Mouse (Mus musculus) cerebellum, adult 9-11 months (tissue): ENCODE results near the gene Bahd1.

Experiments
- DNase-seq: peaks from one replicate; pipeline ENCODE4 v3.0.0; 2022

Gene Bahd1

DNA sequence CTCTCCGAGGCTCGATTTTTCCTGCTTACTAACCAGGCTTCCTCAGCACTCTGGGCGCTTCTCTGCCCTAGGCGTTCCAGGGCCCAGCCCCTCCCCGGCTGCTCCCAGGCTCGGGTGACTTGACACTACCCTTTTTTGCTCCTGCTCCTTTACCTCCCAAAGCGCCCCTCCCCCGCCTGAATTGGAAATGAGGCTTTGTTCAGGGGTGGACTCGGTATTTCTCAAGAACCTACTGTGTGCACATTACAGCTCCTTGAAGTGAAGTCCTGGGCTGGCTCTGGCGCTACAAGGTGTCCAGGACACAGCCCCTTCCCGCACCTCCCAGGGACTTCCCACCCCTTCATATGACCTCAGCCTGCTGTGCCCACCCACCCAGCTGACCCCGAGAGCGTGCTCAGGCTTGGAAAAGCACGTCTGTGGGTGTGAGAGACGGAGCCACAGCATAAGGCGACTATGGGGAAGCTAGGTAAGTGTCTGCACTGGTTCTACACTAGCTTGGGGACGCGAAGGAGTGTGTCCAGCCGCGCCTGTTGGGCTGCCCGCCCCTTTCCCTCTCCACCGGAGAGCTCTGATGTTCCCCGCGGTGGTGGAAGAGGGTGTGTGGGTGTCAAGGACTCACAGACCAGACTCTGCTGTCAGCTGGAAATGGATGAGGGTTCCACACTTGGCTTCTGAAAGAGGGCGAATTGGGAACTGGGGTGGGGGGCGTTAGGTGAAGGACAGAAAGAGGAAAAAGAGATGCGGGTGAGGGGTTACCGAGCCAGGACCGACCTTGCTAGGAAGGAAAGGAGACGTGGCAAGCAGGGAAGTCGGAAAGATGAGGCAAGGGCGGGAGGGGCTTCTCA, at the start of gene Bahd1:
Gene Bahd1 (plus strand): TSS at position 397 of the 845 bp plus-strand sequence.
- peak; percentile 71 for DNase-seq

DNA sequence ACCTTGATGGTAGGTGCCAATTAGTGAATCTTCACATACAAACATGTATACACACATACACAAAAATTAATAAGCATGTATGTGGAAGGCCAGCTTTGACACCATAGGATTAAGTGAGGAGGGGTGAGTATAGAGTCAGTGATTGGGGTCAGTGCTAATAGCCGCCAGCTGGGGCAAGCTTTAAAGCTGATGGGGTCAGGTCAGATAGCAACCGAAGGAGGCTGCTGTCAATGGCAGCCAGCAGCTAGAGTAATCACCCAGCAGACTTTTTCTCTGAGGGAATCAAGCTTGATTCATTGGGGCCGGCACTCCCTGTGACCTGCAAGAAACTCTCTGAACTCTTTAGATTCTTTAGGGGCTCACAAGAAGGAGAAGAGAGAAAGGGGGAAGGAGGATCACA, 48.4 kb upstream of the Bahd1 start:
- no peak for DNase-seq

DNA sequence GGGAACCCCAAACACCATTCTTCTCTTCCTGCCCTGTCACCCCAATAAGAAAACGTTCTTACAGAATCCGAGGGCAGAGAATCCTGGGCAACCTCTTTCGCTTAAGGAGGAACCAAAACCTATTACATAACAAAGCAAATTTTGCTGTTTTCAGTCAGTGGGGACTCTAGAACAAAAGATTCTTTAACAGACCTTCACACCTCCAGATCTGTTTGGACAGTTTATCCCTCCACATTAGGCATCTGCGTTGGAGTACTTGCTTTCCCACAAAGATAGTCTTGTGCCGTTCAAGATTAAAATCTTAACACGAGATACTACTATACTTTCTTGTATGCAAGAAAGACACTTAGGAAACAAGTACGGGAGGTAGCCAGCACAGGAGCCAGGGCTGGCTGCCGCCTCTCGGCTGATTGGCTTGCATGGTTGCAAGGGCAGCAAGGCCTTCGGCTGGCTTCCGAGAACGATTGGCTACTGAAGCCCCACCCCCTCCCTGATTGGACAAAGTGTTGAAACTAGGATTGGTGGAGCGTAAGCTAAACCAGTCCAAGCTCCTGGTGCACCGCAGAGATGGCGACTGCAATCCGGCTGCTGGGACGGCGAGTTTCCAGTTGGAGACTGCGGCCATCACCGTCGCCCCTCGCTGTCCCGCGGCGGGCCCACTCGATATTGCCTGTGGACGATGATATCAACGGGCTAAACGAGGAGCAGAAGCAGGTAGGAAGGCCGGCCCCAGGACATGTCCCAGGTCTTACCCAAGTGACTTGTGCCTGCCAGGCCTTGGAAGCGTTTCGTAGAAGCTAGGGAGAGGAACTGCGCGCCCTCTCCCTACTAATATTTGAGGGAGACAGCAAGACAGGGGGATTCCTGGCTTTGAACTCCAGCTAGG, 38.5 kb upstream of the Bahd1 start, which contains the start of gene Ivd:
Gene Ivd (plus strand): TSS at position 501 of the 886 bp plus-strand sequence.
- peak; percentile 95 for DNase-seq

DNA sequence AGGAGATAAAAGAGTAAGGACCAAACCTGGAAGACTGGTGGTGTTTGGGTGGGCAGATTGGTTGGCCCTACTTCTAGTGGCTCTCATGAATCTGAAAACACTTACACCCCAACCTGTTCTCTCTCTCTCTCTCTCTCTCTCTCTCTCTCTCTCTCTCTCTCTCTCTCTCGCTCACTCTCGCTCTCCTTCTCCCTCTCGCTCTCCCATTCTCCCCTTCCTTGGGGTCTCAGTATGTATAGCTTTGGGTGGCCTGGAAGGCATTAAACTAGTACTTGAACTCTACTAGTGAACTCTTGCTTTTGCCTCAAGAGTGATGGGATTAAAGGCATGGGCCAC, 37.9 kb upstream of the Bahd1 start:
- no peak for DNase-seq

DNA sequence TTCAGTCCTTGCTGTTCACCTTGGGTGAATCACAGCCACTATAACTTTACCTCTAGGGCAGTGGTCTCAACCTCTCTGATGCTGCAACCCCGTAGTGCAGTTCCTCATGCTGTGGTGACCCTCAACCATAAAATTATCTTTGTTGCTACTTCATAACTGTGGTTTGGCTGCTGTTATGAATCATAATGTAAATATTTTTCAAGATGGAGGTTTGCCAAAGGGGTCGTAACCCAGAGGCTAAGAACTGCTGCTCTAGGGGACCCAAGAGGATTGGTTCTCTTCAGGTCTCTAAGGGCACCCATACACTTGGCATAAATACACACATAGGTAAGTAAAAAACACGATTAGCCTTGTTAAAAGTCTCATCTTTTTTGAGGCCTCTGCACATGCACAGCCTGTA, 29.6 kb upstream of the Bahd1 start:
- DNase-seq: no peak

DNA sequence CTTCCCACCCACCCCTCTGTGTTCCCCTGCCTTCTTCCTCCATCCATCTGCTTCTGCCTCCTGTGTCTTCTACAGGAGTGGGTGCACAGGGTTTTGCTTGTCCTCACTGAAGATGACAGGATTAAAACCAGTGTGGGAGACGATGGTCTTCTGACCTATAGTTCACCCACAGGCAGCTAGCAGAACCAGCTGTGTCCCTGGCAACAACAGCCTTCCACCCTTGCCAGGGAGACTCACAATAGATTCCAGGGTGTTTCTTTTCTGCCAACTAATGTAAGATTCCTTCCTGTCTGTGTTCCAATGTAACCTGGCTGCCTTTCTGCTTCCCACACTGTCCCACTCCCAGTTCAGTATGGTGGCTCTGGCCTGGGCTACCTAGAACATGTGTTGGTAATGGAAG, 29.1 kb upstream of the Bahd1 start:
- DNase-seq: no peak

DNA sequence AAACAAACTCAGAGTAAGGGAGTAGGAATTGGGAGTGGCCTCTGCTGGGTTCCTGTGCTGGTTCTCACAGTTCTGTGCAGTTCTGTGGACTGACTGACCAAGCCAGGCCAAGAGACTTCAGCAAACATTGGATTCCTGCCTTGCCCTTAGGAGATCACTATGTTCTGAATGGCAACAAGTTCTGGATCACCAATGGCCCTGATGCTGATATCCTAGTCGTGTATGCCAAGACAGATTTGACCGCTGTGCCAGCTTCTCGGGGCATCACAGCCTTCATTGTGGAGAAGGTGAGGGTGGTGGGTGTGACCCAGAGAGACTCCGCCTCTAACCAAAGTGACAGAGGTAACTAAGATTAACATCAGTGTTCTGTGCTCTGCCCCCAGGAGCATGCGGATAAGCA, 27.2 kb upstream of the Bahd1 start:
- no peak for DNase-seq

DNA sequence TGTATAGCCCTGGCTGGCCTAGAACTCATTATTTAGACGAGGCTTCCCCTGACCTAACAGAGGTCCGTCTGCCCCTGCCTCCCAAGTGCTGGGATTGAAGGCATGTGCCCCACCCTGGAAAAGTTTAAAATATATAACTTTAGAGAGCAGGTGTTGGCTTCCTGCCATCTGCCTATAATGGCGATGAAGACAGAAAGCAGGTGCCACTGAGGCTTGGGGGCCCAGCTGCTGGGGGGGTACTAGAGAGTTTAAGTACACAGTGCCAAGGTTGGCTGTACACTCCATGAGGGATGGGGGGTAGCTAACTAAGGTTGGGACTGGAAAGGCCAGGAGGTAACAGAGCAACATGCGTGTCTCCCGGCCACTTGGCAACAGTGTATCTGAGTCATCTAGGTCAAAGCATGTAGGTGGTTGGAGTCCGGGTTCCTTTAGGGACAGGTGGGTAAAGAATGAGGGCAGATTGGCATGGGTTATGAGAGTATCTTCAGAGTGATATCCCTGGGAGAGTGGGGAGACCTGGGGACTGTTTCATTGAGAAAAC, 26.2 kb upstream of the Bahd1 start:
- DNase-seq: peak; percentile 56

DNA sequence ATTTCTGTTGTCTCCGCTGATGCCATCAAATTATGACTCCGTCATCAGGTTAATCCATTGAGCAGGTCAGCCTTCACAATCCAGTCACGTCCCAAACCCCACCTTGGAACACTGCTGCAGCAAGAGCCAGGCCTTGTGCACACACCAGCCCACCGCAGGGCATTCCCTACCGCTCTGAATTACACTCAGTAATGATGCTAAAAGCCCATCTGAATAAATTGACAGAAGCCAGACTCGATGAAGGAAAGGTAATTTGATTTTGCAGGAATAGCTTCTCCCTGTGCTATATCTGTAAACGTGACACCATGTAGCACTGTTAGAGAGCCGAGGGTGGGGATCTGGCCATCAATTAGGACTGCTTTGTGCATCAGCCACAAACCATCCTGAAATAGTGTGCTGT, 24.9 kb upstream of the Bahd1 start:
- DNase-seq: no peak

DNA sequence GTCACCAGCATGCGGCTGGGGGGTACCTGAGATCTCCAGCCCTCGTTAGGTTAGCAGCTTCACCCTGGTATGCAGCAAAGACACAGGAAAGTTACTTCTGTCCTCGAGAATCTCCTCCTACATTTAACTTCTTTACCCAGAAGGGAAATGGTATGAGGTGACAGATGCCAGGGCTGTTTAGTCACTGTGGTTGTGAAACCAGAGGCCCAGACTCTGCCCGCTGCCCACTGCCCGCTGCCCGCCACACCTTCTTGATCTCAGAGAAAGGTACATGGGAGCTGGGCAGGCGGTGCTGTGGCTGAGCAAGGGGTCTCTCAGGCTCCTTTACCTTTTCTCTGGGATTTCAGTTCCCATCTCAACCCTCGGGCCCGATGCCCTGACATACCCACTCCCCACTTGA, 23.7 kb upstream of the Bahd1 start:
- no peak for DNase-seq

DNA sequence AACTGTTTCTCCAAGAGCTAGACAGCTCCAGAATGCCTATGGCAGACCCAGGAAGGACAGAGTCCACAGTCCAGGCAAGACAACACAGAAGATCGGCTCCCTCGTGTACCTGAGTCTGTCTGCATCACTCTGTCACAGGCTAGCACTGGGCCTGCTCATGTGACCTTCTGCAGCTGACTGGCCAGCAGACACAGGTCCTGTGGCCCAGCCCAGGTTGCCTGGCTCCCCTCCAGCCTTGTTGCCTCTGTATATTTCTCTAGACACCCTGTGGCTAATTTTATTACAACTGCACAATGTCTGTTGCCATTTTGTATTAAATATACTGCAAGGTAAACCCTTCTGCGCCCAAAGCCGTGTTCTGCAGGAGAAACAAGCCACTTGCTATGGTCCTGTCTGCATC, 19.2 kb upstream of the Bahd1 start:
- no peak for DNase-seq

DNA sequence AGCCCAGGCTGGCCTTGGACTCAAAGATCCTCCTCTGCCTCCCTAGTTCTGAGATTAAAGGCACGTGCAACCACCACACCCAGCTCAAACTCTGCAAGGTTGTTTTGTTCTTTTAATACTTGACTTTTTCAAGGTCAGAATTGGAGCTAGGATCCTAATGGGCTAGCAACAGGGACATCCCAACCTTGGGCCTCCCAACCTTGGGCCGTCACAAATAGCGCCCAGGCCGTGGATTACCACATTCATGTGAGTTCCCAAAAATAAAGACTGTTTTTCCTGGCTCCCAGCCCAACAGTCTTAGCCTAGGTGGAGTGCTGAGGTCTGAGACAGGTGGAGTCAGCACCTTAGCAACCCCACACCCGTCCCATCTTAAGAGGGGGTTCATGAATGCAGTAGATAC, 18.2 kb upstream of the Bahd1 start:
- no peak for DNase-seq

DNA sequence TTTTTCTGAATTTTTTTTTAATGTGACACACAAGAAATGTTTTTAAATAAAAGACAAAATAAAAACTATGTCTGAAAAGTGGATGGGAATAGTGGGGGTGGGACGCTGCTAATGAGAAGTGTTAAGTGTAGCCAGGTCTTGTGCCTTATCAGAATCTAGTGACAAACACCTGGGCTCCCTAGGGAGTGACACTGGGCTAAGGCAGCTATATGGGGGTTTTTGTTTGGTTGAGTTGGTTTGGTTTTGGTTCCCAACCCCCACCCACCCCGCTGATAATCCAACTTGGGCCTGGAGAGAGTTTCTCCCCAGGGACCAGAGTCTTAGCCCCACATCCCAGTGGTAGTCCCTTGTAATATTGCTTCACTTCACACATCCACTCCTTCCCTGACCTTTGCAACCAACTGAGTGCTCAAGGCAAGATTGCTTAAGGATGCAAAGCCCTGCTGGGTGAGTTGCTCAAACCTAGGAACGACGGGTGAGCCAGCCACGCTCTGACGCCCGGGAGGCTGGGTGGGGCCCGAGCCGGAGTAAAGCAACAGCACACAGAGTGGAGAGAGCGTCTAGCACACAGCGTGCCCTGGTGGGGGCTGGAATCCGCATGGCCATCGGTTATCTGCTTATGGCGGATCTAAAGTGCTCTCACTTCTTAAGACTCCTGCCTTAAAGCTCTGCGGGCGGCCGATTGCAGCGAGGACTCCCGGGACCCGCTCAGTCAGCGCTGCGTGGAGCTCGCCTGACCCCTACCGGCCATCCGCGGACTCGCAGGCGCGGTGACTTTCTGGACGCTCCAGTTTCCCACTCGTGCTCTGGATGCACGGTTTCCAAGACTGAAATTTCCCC, 17.1 kb upstream of the Bahd1 start:
- DNase-seq: peak; percentile 77

DNA sequence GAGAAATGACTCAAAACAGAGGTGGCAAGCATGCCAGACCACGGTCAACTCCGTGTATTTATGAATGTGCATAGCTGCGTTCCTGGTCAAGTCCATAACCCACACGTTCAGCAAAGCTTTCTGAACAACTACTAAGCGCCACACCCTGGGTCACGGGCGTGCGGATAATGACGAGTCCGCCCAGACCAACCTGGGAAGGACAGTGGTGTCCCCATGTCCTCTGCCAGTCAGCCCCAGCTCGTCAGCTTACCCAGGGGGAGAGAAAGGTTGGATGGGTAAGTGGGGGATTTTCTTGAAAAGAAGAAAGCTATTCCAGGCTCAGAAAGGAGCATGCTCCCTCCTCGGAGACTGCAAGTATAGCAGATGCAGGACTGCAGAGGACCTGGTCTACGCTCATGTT, 12.7 kb upstream of the Bahd1 start:
- no peak for DNase-seq

DNA sequence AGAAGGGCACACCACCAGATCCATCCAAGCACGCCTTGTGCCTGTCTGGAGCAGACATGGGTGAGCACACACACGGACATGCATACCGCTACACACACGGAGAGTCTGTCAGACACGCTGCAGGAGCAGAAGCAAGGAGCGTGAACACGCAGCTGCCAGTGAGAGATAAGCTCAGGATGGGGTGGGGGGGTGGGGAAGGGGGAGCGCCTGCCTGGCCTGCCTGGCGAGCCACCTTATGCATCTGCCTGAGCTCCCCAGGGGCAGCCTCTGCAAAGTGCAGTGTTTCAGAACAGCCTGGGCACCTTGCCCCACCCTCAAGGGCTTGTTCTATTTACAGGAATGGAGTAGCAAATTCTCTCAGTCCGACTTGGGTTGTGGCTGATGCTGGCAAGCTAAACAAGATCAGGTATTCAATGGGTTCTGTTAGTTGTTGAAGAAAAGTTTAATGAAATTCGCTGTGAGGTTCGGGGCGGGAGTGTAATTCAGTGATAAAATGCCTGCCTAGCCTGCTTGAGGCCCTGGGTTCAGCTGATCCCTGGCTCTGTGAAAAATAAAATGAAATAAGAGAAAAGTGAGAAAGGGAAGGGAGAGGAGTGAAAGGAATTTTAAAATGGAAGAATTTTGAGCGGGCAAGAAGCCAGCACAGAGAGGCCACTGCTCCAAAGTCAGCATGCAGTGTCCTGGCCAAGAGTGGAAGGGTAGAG, 12.2 kb upstream of the Bahd1 start:
- DNase-seq: no peak

DNA sequence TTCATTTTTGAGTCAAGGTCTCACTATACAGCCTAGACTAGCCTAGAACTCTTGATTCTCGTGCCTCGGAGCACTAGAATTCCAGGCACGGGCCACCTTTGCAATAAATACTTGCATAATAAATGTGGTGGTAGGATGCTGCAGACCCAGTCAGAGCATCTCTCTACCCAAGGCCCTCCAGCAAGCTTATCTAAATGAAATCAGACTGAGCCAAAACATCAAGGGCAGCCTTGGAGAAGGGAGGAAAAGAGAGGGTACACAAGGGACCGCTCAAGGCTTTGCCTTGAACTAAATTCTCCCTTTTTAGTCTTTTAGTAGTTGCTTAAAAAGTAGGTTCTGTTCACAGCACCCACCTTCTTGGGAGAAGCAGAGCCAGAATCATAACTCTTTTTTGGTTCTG, 9.0 kb upstream of the Bahd1 start:
- no peak for DNase-seq

DNA sequence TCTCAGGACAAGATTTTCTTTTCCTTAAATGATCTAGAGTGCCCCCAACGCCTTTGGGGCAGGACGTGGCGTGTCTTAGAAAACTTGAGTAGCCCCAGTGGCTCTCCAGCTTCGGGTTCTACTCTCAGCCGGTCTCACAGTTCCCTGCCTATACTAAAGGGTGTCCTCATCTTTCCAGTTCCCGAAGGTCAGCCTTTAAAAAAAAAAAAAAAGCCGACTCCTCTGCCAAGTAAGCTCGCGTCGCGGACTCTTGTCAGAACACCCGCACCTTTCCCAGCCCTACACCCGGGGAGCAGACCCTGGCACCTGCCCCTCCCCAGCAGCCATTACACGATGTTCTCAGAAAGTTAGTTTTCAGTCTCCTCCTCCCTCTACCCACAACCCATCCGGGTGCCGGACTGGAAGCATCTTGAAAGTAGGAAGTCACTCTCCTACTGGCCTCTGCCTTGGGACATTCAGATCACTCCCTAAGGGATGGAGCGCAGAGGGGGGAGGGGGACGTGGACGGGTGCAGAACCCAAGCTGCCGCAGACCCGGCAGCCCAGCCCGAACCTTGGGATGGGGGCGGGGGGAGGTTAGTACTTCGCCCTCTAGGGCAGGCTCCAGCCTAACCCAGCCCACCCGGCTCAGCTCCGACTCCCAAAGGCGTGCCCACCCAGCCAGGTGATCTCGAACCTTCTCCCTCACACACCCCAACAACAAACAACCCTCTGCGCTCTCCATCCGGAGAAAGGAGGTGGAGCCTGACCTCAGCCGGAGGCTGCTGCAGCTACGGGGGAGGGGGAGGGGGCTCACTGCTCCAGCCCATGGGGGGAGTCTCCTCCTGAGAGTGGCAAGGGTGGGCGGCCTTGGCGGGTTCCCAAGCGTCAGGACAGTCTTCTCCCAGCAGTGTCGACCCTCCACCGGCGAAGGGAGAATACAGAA, 3.9 kb upstream of the Bahd1 start:
- peak; percentile 72 for DNase-seq

DNA sequence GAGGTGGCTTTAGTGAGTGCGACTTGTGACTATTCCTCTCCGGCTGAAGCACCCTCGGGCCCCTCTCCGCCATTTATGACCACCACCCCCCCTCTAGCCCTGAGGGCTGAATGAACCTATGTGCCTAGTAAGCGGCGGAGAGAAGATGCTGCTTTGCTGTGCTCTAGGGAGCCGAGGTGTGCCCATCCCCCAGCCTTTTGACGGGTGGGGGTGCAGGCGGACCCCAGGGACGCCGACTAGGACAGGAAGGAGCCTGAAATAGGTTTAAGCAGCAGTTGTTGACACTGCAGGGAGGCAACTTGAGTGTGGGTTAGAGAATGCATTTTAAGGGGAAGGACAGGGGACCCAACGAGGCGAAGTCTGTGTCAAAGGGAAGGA, 3.3 kb upstream of the Bahd1 start:
- DNase-seq: peak; percentile 52

DNA sequence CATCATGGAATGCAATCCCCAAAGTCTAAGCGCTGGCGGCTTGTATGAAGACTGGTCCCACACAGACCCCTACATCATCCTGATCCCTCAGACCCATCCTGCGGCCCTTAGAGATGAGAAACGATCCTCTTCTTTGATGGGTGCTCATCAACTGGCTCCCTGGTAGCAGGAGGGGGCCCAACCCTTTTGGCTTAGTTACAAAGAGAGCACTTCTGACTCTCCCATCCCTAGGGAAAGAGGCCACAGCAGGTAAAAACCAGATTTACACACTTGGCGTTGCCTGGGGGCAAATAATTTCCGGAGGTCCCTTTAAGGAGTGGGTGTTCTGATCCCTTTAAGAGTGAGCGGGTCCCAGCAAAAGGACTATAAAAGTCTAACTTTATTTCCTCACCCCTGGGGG, 2.8 kb upstream of the Bahd1 start:
- peak; percentile 50 for DNase-seq

DNA sequence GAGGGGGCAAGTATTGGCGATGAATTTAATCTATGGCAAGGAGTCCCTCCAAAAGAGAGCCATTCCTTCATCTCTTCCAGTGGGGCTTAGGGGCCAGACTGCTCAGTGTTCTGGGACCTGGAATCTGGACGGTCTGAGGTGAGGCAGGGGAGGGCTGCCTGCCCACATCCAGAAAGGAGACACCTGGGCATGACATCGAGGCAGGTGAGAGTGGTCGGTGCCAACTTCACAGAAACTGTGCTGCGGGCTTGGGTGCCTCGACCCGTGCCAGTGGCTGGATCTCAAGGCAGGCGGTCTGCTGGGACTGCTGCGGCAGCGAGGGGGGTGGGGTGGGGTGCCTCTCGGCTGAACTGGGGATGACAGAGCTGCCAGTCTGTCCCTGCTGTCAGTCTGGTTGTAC, 2.4 kb upstream of the Bahd1 start:
- DNase-seq: peak; percentile 58

DNA sequence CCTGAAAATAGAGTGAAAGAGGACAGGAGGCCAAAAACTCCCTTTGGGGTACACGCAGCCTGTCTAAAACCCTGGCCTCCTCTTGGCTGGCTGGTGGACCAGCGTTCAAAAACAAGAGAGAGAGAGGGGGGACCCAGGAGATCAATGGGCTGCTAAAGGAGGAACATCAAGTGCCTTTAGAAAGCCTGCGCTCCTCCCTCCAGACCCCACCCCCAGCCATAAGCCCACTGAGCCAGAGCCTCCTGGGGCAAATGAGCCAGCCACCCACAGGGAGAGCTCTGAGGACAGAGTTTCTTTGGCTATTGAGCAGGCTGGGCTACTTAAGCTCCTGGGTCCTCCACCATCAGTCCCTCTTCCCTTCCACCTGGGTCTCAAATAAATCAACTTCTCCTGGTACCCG, 1.4 kb upstream of the Bahd1 start:
- no peak for DNase-seq
